Mouse (Mus musculus): ENCODE measurements around the gene Cd180.

Cd180 gene

GRCm38 (mm10) chr13:102745270-102745600 is 51.9 kb downstream of the Cd180 start:
- no peak for DNase-seq

- DNase-seq, result no peak
Observed at GRCm38 (mm10) chr13:102745626-102746342, 52.4 kb downstream of the Cd180 start.

GRCm38 (mm10) chr13:102746803-102747561 is 53.6 kb downstream of the Cd180 start:
- DNase-seq, result no peak

- DNase-seq, result no peak
Observed at GRCm38 (mm10) chr13:102749194-102749593, 55.8 kb downstream of the Cd180 start.

GRCm38 (mm10) chr13:102749891-102750290 is 56.5 kb downstream of the Cd180 start:
- no peak for DNase-seq

- no peak for DNase-seq
Observed at GRCm38 (mm10) chr13:102753714-102754556, 60.6 kb downstream of the Cd180 start.

GRCm38 (mm10) chr13:102755124-102755523 is 61.8 kb downstream of the Cd180 start:
- no peak for DNase-seq

GRCm38 (mm10) chr13:102756071-102756470 is 62.7 kb downstream of the Cd180 start:
- DNase-seq, result no peak

- no peak for DNase-seq
Observed at GRCm38 (mm10) chr13:102758021-102758420, 64.7 kb downstream of the Cd180 start.

GRCm38 (mm10) chr13:102761410-102761809 is 68.1 kb downstream of the Cd180 start:
- no peak for DNase-seq

- no peak for DNase-seq
Observed at GRCm38 (mm10) chr13:102762203-102762602, 68.8 kb downstream of the Cd180 start.

- DNase-seq, result no peak
Observed at GRCm38 (mm10) chr13:102764218-102764617, 70.9 kb downstream of the Cd180 start.

- no peak for DNase-seq
Observed at GRCm38 (mm10) chr13:102765216-102765615, 71.9 kb downstream of the Cd180 start.

GRCm38 (mm10) chr13:102767110-102767509 is 73.8 kb downstream of the Cd180 start:
- DNase-seq, result no peak

- no peak for DNase-seq
Observed at GRCm38 (mm10) chr13:102768512-102768911, 75.2 kb downstream of the Cd180 start.

- DNase-seq, result no peak
Observed at GRCm38 (mm10) chr13:102770194-102770593, 76.8 kb downstream of the Cd180 start.

- DNase-seq, result no peak
Observed at GRCm38 (mm10) chr13:102773169-102773568, 79.8 kb downstream of the Cd180 start.

- no peak for DNase-seq
Observed at GRCm38 (mm10) chr13:102774786-102775201, 81.4 kb downstream of the Cd180 start.

- DNase-seq, result no peak
Observed at GRCm38 (mm10) chr13:102775506-102775905, 82.1 kb downstream of the Cd180 start.

GRCm38 (mm10) chr13:102778859-102779258 is 85.5 kb downstream of the Cd180 start:
- DNase-seq, result no peak

GRCm38 (mm10) chr13:102779275-102779674 is 85.9 kb downstream of the Cd180 start:
- DNase-seq, result no peak

- DNase-seq, result no peak
Observed at GRCm38 (mm10) chr13:102783531-102784310, 90.4 kb downstream of the Cd180 start.
